Mouse (Mus musculus): Measurements from ENCODE around the gene Ostn. TPM values are rescaled to one million over a fixed set of nuclear protein-coding genes. Genes with fewer than 3 reads are reported as not detected.
A peak's percentile ranks its signal among the peaks of the same experiment; 100 is the strongest.

Ostn gene
- polyA plus RNA-seq, 1 experiment from 2014 or later = not detected

- H3K4me3 ChIP-seq (ENCODE audit: low read length) = no peak overlapping the region
- WGBS = 82% methylated on average over 4 of the region's 4 CpGs
- H3K36me3 ChIP-seq (ENCODE audit: control insufficient read depth, insufficient read depth, low read length) = no peaks in the 10 kb centered on the region
- no peak overlapping the region for H3K27ac ChIP-seq (ENCODE audit: low read depth, low read length)
- H3K4me2 ChIP-seq (replicated peaks; ENCODE audit: low read depth, low read length) = no peak overlapping the region
- H3K4me1 ChIP-seq (ENCODE audit: control insufficient read depth, insufficient read depth, low read length) = no peaks in the 10 kb centered on the region
- ATAC-seq (ENCODE audit: low FRiP score, low TSS enrichment) = no peak
- H3K9ac ChIP-seq (ENCODE audit: low read depth, low read length) = no peak overlapping the region
- H3K9me3 ChIP-seq (ENCODE audit: control insufficient read depth, low read length) = no peaks in the 10 kb centered on the region
- no peaks in the 10 kb centered on the region for H3K27me3 ChIP-seq (ENCODE audit: control insufficient read depth, insufficient read depth, low read length)
These were observed 74.9 kb downstream of the Ostn start for GRCm38 (mm10) chr16:27382217-27382616.

- no peaks in the 10 kb centered on the region for H3K27me3 ChIP-seq (ENCODE audit: control insufficient read depth, insufficient read depth, low read length)
- H3K4me1 ChIP-seq (ENCODE audit: control insufficient read depth, insufficient read depth, low read length) = peaks cover 9% of the 10 kb centered on the region; the same call in 1 of the 2 replicates
- ATAC-seq (ENCODE audit: low FRiP score, low TSS enrichment) = no peak
- no peaks in the 10 kb centered on the region for H3K9me3 ChIP-seq (ENCODE audit: control insufficient read depth, low read length)
- no peak overlapping the region for H3K4me3 ChIP-seq (ENCODE audit: low read length)
- 77% methylated on average over 4 of the region's 4 CpGs for WGBS
- H3K4me2 ChIP-seq (replicated peaks; ENCODE audit: low read depth, low read length) = no peak overlapping the region
- H3K9ac ChIP-seq (ENCODE audit: low read depth, low read length) = no peak overlapping the region
- H3K36me3 ChIP-seq (ENCODE audit: control insufficient read depth, insufficient read depth, low read length) = no peaks in the 10 kb centered on the region
- H3K27ac ChIP-seq (ENCODE audit: low read depth, low read length) = no peak overlapping the region
These were observed 77.8 kb downstream of the Ostn start for GRCm38 (mm10) chr16:27384893-27385603.

GRCm38 (mm10) chr16:27385649-27386048, 78.4 kb downstream of the Ostn start:
- Histone ChIP-seq H3K36me3 (ENCODE audit: control insufficient read depth, insufficient read depth, low read length) (no peaks in the 10 kb centered on the region), H3K9ac (ENCODE audit: low read depth, low read length) (no peak overlapping the region), H3K4me2 (replicated peaks; ENCODE audit: low read depth, low read length) (no peak overlapping the region), H3K4me3 (ENCODE audit: low read length) (no peak overlapping the region), H3K27me3 (ENCODE audit: control insufficient read depth, insufficient read depth, low read length) (no peaks in the 10 kb centered on the region), H3K4me1 (ENCODE audit: control insufficient read depth, insufficient read depth, low read length) (peaks cover 9% of the 10 kb centered on the region; the same call in 1 of the 2 replicates), H3K27ac (ENCODE audit: low read depth, low read length) (no peak overlapping the region), H3K9me3 (ENCODE audit: control insufficient read depth, low read length) (no peaks in the 10 kb centered on the region)
- WGBS = 91% methylated on average over 1 of the region's 1 CpGs
- no peak for ATAC-seq (ENCODE audit: low FRiP score, low TSS enrichment)

GRCm38 (mm10) chr16:27386850-27387407, 79.6 kb downstream of the Ostn start:
- Histone ChIP-seq H3K27ac (ENCODE audit: low read depth, low read length) (no peak overlapping the region), H3K36me3 (ENCODE audit: control insufficient read depth, insufficient read depth, low read length) (no peaks in the 10 kb centered on the region), H3K4me3 (ENCODE audit: low read length) (no peak overlapping the region), H3K4me2 (replicated peaks; ENCODE audit: low read depth, low read length) (no peak overlapping the region), H3K4me1 (ENCODE audit: control insufficient read depth, insufficient read depth, low read length) (peaks cover 9% of the 10 kb centered on the region; the same call in 1 of the 2 replicates), H3K27me3 (ENCODE audit: control insufficient read depth, insufficient read depth, low read length) (no peaks in the 10 kb centered on the region), H3K9ac (ENCODE audit: low read depth, low read length) (no peak overlapping the region), H3K9me3 (ENCODE audit: control insufficient read depth, low read length) (no peaks in the 10 kb centered on the region)
- WGBS = 73% methylated on average over 4 of the region's 4 CpGs
- ATAC-seq (ENCODE audit: low FRiP score, low TSS enrichment) = no peak

- H3K36me3 ChIP-seq (ENCODE audit: control insufficient read depth, insufficient read depth, low read length) = no peaks in the 10 kb centered on the region
- no peak for ATAC-seq (ENCODE audit: low FRiP score, low TSS enrichment)
- peak overlapping the region; percentile 90 for H3K4me3 ChIP-seq (ENCODE audit: low read length)
- H3K27me3 ChIP-seq (ENCODE audit: control insufficient read depth, insufficient read depth, low read length) = no peaks in the 10 kb centered on the region
- H3K4me1 ChIP-seq (ENCODE audit: control insufficient read depth, insufficient read depth, low read length) = peaks cover 9% of the 10 kb centered on the region; the same call in 1 of the 2 replicates
- H3K9me3 ChIP-seq (ENCODE audit: control insufficient read depth, low read length) = no peaks in the 10 kb centered on the region
- H3K9ac ChIP-seq (ENCODE audit: low read depth, low read length) = peak overlapping the region; percentile 98; the same call in 1 of the 2 replicates
- peak overlapping the region; percentile 30; the same call in 1 of the 2 replicates for H3K27ac ChIP-seq (ENCODE audit: low read depth, low read length)
- 48% methylated on average over 12 of the region's 12 CpGs for WGBS
- H3K4me2 ChIP-seq (replicated peaks; ENCODE audit: low read depth, low read length) = peak overlapping the region; percentile 70
These were observed 80.6 kb downstream of the Ostn start for GRCm38 (mm10) chr16:27387634-27388611.

GRCm38 (mm10) chr16:27388761-27389451, 81.6 kb downstream of the Ostn start, which contains the start of gene Ccdc50:
TSS of gene Ccdc50 (plus strand) at chr16:27388869.
- peaks cover 9% of the 10 kb centered on the region; the same call in 1 of the 2 replicates for H3K4me1 ChIP-seq (ENCODE audit: control insufficient read depth, insufficient read depth, low read length)
- H3K9ac ChIP-seq (ENCODE audit: low read depth, low read length) = peak within 1 kb of the TSS; percentile 98
- H3K27ac ChIP-seq (ENCODE audit: low read depth, low read length) = peak within 1 kb of the TSS; percentile 95
- ATAC-seq (ENCODE audit: low FRiP score, low TSS enrichment) = peak; percentile 99
- H3K36me3 ChIP-seq (ENCODE audit: control insufficient read depth, insufficient read depth, low read length) = no peaks in the 10 kb centered on the region
- H3K27me3 ChIP-seq (ENCODE audit: control insufficient read depth, insufficient read depth, low read length) = no peaks in the 10 kb centered on the region
- no peaks in the 10 kb centered on the region for H3K9me3 ChIP-seq (ENCODE audit: control insufficient read depth, low read length)
- H3K4me3 ChIP-seq (ENCODE audit: low read length) = peak within 1 kb of the TSS; percentile 90
- peak within 1 kb of the TSS; percentile 70 for H3K4me2 ChIP-seq (replicated peaks; ENCODE audit: low read depth, low read length)
- WGBS = 0% methylated on average over 49 of the region's 69 CpGs

- peak overlapping the region; percentile 95 for H3K27ac ChIP-seq (ENCODE audit: low read depth, low read length)
- H3K27me3 ChIP-seq (ENCODE audit: control insufficient read depth, insufficient read depth, low read length) = no peaks in the 10 kb centered on the region
- no peaks in the 10 kb centered on the region for H3K9me3 ChIP-seq (ENCODE audit: control insufficient read depth, low read length)
- no peaks in the 10 kb centered on the region for H3K36me3 ChIP-seq (ENCODE audit: control insufficient read depth, insufficient read depth, low read length)
- ATAC-seq (ENCODE audit: low FRiP score, low TSS enrichment) = peak; percentile 7; the same call in 1 of the 2 replicates
- H3K4me2 ChIP-seq (replicated peaks; ENCODE audit: low read depth, low read length) = peak overlapping the region; percentile 70
- peaks cover 9% of the 10 kb centered on the region; the same call in 1 of the 2 replicates for H3K4me1 ChIP-seq (ENCODE audit: control insufficient read depth, insufficient read depth, low read length)
- WGBS = 27% methylated on average over 7 of the region's 7 CpGs
- peak overlapping the region; percentile 90 for H3K4me3 ChIP-seq (ENCODE audit: low read length)
- peak overlapping the region; percentile 98 for H3K9ac ChIP-seq (ENCODE audit: low read depth, low read length)
These were observed 82.4 kb downstream of the Ostn start for GRCm38 (mm10) chr16:27389534-27390282.

- no peak overlapping the region for H3K9ac ChIP-seq (ENCODE audit: low read depth, low read length)
- peak overlapping the region; percentile 90; the same call in 1 of the 2 replicates for H3K4me3 ChIP-seq (ENCODE audit: low read length)
- 85% methylated on average over 4 of the region's 4 CpGs for WGBS
- H3K36me3 ChIP-seq (ENCODE audit: control insufficient read depth, insufficient read depth, low read length) = no peaks in the 10 kb centered on the region
- H3K27me3 ChIP-seq (ENCODE audit: control insufficient read depth, insufficient read depth, low read length) = no peaks in the 10 kb centered on the region
- H3K4me2 ChIP-seq (replicated peaks; ENCODE audit: low read depth, low read length) = peak overlapping the region; percentile 70
- no peak overlapping the region for H3K27ac ChIP-seq (ENCODE audit: low read depth, low read length)
- no peak for ATAC-seq (ENCODE audit: low FRiP score, low TSS enrichment)
- peaks cover 9% of the 10 kb centered on the region; the same call in 1 of the 2 replicates for H3K4me1 ChIP-seq (ENCODE audit: control insufficient read depth, insufficient read depth, low read length)
- no peaks in the 10 kb centered on the region for H3K9me3 ChIP-seq (ENCODE audit: control insufficient read depth, low read length)
These were observed 83.0 kb downstream of the Ostn start for GRCm38 (mm10) chr16:27390306-27390705.

Measured in kidney, embryonic 14.5 days (tissue).